Mouse (Mus musculus) cerebral cortex, adult 2 months (tissue): ENCODE results near the gene Ddx60.

ENCODE experiments used
- WGBS: fragments of 180-500 bp; shearing (Covaris S2); methylation state at CpG from one replicate; pipeline ENCODE4 v1.1.7; 2018; 5-methylcytosine and 5-hydroxymethylcytosine counted together

Ddx60 gene

DNA sequence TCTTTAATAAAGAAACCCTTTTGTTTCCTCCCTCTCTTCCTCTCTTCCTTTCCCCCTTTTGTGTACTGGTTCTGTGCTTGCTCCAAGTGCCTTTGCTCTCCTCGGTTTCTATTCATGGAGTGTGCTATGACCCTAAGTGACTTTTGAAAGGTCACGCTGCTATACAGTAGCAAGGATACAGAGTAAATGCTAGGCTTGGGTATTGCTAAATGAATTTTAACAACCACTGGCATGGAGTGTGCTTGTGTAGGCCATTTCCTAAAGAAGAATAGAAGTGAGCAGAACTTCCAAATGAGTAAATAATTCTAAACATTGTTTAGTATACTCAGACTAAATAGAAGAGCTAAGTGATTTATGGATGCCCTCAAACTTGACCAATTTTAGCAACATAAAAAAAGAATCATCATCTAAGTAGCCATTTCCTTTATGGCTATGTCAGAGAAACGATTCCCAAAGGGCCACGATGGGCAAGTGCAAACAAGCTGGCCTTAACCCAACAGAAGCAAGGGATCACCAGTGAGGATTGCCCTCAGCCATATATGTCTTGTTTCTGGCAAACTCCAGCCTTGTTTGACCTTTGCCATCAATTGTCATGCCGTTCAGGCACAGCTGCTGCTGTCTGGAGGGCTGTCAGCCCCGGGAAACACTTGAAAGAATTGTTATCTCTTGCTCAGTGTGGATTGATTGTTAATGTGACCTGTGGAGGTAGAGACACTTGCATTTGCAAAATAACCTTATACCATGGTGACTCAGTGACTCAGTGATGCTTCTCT lies 58.0 kb downstream of the Ddx60 start:
- WGBS = 78% methylated on average over 6 of the region's 6 CpGs

GRCm38 (mm10) chr8:61989464-61989863 lies 61.6 kb downstream of the Ddx60 start:
- 26% methylated on average over 6 of the region's 6 CpGs for WGBS

- WGBS = 95% methylated on average over 1 of the region's 1 CpGs
Measured at GRCm38 (mm10) chr8:61992796-61993195, 64.9 kb downstream of the Ddx60 start.

DNA sequence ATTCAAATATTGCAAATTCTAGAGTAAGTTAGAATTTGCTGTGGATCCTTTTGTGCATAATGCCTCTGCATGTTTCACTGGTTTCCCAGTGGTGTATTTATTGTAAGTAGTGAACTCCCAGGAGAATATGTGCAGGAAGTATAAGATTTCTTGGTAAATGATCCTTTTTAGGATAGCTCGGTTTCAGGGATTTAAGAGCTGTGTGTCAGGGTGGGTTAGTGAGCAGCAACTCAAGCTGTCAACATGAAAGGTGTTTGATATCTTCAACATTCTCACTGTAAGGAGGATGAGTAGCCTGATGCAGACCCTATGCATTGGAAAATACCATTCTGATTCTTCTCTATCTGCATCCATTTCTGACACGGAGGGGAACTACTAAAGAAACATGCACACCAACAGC lies 69.2 kb downstream of the Ddx60 start:
- 86% methylated on average over 2 of the region's 2 CpGs for WGBS

DNA sequence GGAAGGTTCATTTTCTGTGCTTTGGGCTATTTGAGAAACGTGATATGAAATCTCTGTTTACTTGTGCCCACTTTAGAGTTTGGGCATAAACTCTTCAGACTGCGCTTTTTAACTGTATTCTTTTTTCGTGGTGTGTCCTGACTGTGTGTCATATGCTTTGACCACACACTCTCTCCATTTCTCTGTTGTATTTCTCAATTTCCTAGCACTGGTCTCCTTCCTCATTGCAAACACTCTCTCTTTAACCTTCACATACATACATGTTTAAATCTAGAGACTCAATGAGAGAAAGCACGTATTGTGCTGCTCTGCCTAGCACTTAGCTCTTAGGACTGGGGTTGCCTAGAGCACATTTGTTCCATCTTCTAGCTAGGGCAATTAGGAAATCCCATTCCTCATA lies 86.3 kb downstream of the Ddx60 start:
- WGBS = 93% methylated on average over 4 of the region's 4 CpGs

DNA sequence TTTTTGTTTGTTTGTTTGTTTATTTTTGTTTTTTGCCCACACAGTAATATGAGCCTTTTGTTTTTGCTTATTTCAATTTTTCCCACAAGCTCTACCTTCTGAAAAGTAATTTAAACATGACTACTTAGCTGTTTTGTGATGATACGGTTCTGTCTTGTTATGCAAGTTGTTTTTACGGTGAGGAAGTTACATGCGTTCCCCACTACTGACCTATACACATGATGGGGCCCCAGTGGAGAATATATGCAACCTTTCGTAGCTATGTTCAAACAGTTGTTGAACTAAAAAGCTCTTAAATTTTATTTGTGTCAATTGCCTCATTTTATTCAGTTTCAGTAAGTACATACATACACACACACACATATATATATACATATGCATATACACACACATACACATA lies 86.7 kb downstream of the Ddx60 start:
- WGBS = 88% methylated on average over 4 of the region's 4 CpGs

DNA sequence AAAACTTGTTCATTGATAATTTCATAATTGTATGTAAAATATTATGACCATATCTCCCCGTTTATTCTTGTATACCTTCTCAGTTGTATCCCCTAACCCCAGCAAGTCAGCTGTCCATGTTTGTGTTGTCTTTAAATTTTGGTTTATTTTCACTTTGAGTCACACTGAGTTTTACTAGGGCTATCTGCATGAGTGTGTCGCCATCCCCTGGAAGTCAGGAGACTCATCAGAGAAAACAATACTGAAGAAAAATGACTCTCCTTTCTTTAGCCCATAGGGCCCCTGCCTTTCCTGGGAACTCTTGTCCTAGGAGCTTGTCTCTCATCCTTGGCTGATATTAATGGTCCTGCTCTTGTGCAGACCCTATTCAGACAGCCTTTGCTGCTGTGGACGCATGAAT lies 106.5 kb downstream of the Ddx60 start:
- 76% methylated on average over 3 of the region's 3 CpGs for WGBS

DNA sequence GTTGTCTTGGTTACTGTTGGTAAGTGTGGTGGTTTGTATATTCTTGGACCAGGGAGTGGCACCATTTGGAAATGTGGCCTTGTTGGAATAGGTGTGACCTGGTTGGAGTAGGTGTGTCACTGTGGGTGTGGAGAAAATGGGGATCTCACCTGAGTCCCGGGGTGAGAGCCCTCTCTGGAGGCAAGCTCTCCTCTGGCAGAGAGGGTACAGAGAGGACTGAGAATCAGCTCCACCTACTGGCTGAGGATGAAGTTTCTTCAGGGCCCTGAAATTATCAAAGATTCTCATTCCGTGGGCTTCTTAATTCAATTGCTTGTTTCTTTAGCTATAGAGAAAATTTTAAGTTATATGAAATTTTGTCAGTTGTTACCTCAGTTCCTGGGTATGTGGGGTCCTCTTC lies 118.9 kb downstream of the Ddx60 start:
- 54% methylated on average over 2 of the region's 2 CpGs for WGBS

GRCm38 (mm10) chr8:62080195-62080802 lies 152.4 kb downstream of the Ddx60 start:
- 36% methylated on average over 3 of the region's 3 CpGs for WGBS

- WGBS = 61% methylated on average over 2 of the region's 2 CpGs
Measured at GRCm38 (mm10) chr8:62081804-62082203, 153.9 kb downstream of the Ddx60 start.
